Mouse (Mus musculus) testis, adult 2 months (tissue): ENCODE results near the gene Tmem255b.

ENCODE experiments used
- CTCF ChIP-seq: fragments of 200-500 bp; IDR thresholded peaks from 2 replicates; pipeline ENCODE4 v1.5.1; 2012; ENCODE audit warnings: low read depth, mild to moderate bottlenecking, inconsistent platforms, low read length, moderate library complexity; ENCODE audit not compliant: control insufficient read depth, insufficient read depth, insufficient replicate concordance
- POLR2A ChIP-seq: fragments of 200-500 bp; IDR thresholded peaks from 2 replicates; pipeline ENCODE4 v1.6.1; 2012; ENCODE audit warnings: low read depth, mild to moderate bottlenecking, inconsistent platforms, low read length, moderate library complexity; ENCODE audit not compliant: control insufficient read depth

- TF ChIP-seq CTCF, result no peak
- TF ChIP-seq POLR2A, result no peak
Measured at GRCm38 (mm10) chr8:13491491-13492010, 56.6 kb downstream of the Tmem255b start.
